ENCODE assay signal across 8 mouse cellular contexts in genomic region chr12:110601241-110602218, GRCm38 (mm10). TPM values are rescaled to one million over a fixed set of nuclear protein-coding genes. Genes with fewer than 3 reads are reported as not detected.
DNase-seq lines count a peak whose midpoint lies in the region; ATAC-seq and TF ChIP-seq lines count a peak whose summit lies in the region.

TSS of gene Dync1h1 (plus strand) at chr12:110601452.

- TF ChIP-seq CTCF in E14TG2a.4 (conservative IDR thresholded peaks at IDR 0.05; ENCODE audit: low read length) = no peak
- TF ChIP-seq CTCF in liver, postnatal 0 days (IDR thresholded peaks at IDR 0.05; ENCODE audit: low read depth) = no peak

- intact Hi-C loops in heart, postnatal 10 days (cut with DNase I) = no loop called here

- ATAC-seq in forebrain, embryonic 13.5 days = peak; percentile 97
- peak; percentile 96 for ATAC-seq in liver, postnatal 0 days
- ATAC-seq in neural tube, embryonic 14.5 days (ENCODE audit: low read depth) = peak; percentile 95

- WGBS in forebrain, embryonic 13.5 days = under 1% methylated on average over 93 of the region's 105 CpGs
- WGBS in large intestine, adult 2 months = under 1% methylated on average over 103 of the region's 105 CpGs
- WGBS in liver, postnatal 0 days (ENCODE audit: insufficient replicate concordance) = 2% methylated on average over 101 of the region's 105 CpGs
- WGBS in neural tube, embryonic 14.5 days = under 1% methylated on average over 101 of the region's 105 CpGs

- DNase-seq in c-Kit-positive CD71-positive TER-119-positive erythroid progenitor cells, embryonic 14.5 days (ENCODE audit: low spot score) = peak; percentile 88
- peak; percentile 95 to 96 for DNase-seq in heart, postnatal 10 days
- DNase-seq in large intestine, adult 2 months (ENCODE audit: low read depth, low spot score) = peak; percentile 56
- DNase-seq in liver, postnatal 0 days = peak; percentile 96
- peak; percentile 97 for DNase-seq in testis, postnatal 10 days (ENCODE audit: low spot score)

- peak within 1 kb of the TSS; percentile 99 for H3K4me3 ChIP-seq in E14TG2a.4 (replicated peaks; ENCODE audit: low read length)
- peak within 1 kb of the TSS; percentile 99 for H3K4me3 ChIP-seq in forebrain, embryonic 13.5 days
- peak within 1 kb of the TSS; percentile 70 for H3K4me3 ChIP-seq in liver, postnatal 0 days (ENCODE audit: low read depth, low read length)
- peak within 1 kb of the TSS; percentile 99 for H3K4me3 ChIP-seq in neural tube, embryonic 14.5 days (ENCODE audit: low read depth, low read length)

- peaks cover 21% of the 10 kb centered on the region for H3K36me3 ChIP-seq in E14TG2a.4 (ENCODE audit: insufficient read depth, low read length)
- no peaks in the 10 kb centered on the region for H3K36me3 ChIP-seq in forebrain, embryonic 13.5 days (ENCODE audit: poor library complexity, severe bottlenecking)
- H3K36me3 ChIP-seq in liver, postnatal 0 days (replicated peaks; ENCODE audit: insufficient read depth, low read length) = no peaks in the 10 kb centered on the region
- H3K36me3 ChIP-seq in neural tube, embryonic 14.5 days (ENCODE audit: control insufficient read depth, insufficient read depth, low read length) = no peaks in the 10 kb centered on the region

- peak within 1 kb of the TSS; percentile 87 for H3K4me2 ChIP-seq in forebrain, embryonic 13.5 days
- peak within 1 kb of the TSS; percentile 75 for H3K4me2 ChIP-seq in liver, postnatal 0 days (ENCODE audit: low read depth, low read length)
- peak within 1 kb of the TSS; percentile 84 for H3K4me2 ChIP-seq in neural tube, embryonic 14.5 days (ENCODE audit: low read depth, low read length)

- peaks cover 8% of the 10 kb centered on the region; the same call in 1 of the 2 replicates for H3K27me3 ChIP-seq in E14TG2a.4 (ENCODE audit: insufficient read depth, low read length)
- H3K27me3 ChIP-seq in forebrain, embryonic 13.5 days = peaks cover 11% of the 10 kb centered on the region; the same call in 1 of the 2 replicates
- no peaks in the 10 kb centered on the region for H3K27me3 ChIP-seq in liver, postnatal 0 days (ENCODE audit: insufficient read depth, low read length)
- H3K27me3 ChIP-seq in neural tube, embryonic 14.5 days (ENCODE audit: control insufficient read depth, insufficient read depth, low read length) = no peaks in the 10 kb centered on the region

- peaks cover 49% of the 10 kb centered on the region for H3K4me1 ChIP-seq in E14TG2a.4 (replicated peaks; ENCODE audit: low read depth, low read length)
- H3K4me1 ChIP-seq in forebrain, embryonic 13.5 days = peaks cover 36% of the 10 kb centered on the region
- peaks cover 28% of the 10 kb centered on the region for H3K4me1 ChIP-seq in liver, postnatal 0 days (ENCODE audit: insufficient read depth)
- H3K4me1 ChIP-seq in neural tube, embryonic 14.5 days (ENCODE audit: control insufficient read depth, insufficient read depth, low read length) = peaks cover 19% of the 10 kb centered on the region

- no peak for TF ChIP-seq EP300 in liver, postnatal 0 days (IDR thresholded peaks at IDR 0.05; ENCODE audit: low read depth)

- no peaks in the 10 kb centered on the region for H3K9me3 ChIP-seq in E14TG2a.4 (ENCODE audit: low read length)
- no peaks in the 10 kb centered on the region for H3K9me3 ChIP-seq in forebrain, embryonic 13.5 days (replicated peaks)
- H3K9me3 ChIP-seq in liver, postnatal 0 days (ENCODE audit: low read length) = no peaks in the 10 kb centered on the region
- H3K9me3 ChIP-seq in neural tube, embryonic 14.5 days (ENCODE audit: control insufficient read depth, low read length) = no peaks in the 10 kb centered on the region

- peak within 1 kb of the TSS; percentile 97 for H3K27ac ChIP-seq in forebrain, embryonic 13.5 days
- peak within 1 kb of the TSS; percentile 92 for H3K27ac ChIP-seq in liver, postnatal 0 days (ENCODE audit: low read depth)
- H3K27ac ChIP-seq in neural tube, embryonic 14.5 days (ENCODE audit: low read depth, low read length) = peak within 1 kb of the TSS; percentile 97

- peak within 1 kb of the TSS; percentile 99 for H3K9ac ChIP-seq in forebrain, embryonic 13.5 days
- H3K9ac ChIP-seq in liver, postnatal 0 days (replicated peaks) = peak within 1 kb of the TSS; percentile 86
- H3K9ac ChIP-seq in neural tube, embryonic 14.5 days (replicated peaks; ENCODE audit: low read depth, low read length) = peak within 1 kb of the TSS; percentile 98

RNA-seq across cellular contexts. Expression of gene Dync1h1, which starts in this region (rescaled TPM):
- 76.3 and 97.0 TPM in 2 replicates for polyA plus RNA-seq in forebrain, embryonic 13.5 days (2015; fragmentation: Nextera tagmentation; extraction: Ambion mirVana)
- 100 to 1,000 TPM; 162 to 183 TPM for total RNA-seq in heart, postnatal 10 days (2021)
- polyA plus RNA-seq in large intestine, adult 2 months (2012; rRNA removed) = 158 and 237 TPM in 2 replicates
- polyA plus RNA-seq in liver, postnatal 0 days (2015; fragmentation: Nextera tagmentation; extraction: Ambion mirVana) = 7.2 and 8.3 TPM in 2 replicates
- 107 and 142 TPM in 2 replicates for polyA plus RNA-seq in neural tube, embryonic 14.5 days (2014; fragmentation: Nextera tagmentation; extraction: Ambion mirVana)

Comparison
In these comparisons a context has a peak if more than half of its experiments do, and no peak if none do; other contexts are left out.
1. Peak in every context shown above with its lines: DNase-seq, ATAC-seq, H3K4me3 ChIP-seq and H3K27ac ChIP-seq.